Mouse (Mus musculus) forebrain, embryonic 10.5 days (tissue): Measurements from ENCODE around the gene Ubl7. TPM values are rescaled to one million over a fixed set of nuclear protein-coding genes. Genes with fewer than 3 reads are reported as not detected.
A peak's percentile ranks its signal among the peaks of the same experiment; 100 is the strongest.

ENCODE experiments used
- DNase-seq: peaks from one replicate; pipeline ENCODE4 v3.0.0-alpha.2; 2017; ENCODE audit warnings: low spot score; ENCODE audit errors: extremely low spot score
- H3K27ac ChIP-seq: fragments of 300-500 bp; sonication (generic); 2 replicates; pipeline ENCODE4 v1.5.1; 2016; ENCODE audit warnings: mild to moderate bottlenecking
- H3K27me3 ChIP-seq: fragments of 300-500 bp; sonication (generic); 2 replicates; pipeline ENCODE4 v1.6.1; 2016; ENCODE audit warnings: mild to moderate bottlenecking; ENCODE audit not compliant: poor library complexity, severe bottlenecking
- H3K36me3 ChIP-seq: fragments of 300-500 bp; sonication (generic); replicated peaks from 2 replicates; pipeline ENCODE4 v1.6.1; 2016; ENCODE audit warnings: mild to moderate bottlenecking, moderate library complexity
- H3K4me1 ChIP-seq: fragments of 300-500 bp; sonication (generic); 2 replicates; pipeline ENCODE4 v1.6.1; 2016
- H3K4me3 ChIP-seq: fragments of 300-500 bp; sonication (generic); 2 replicates; pipeline ENCODE4 v1.5.1; 2016; ENCODE audit warnings: mild to moderate bottlenecking, moderate library complexity
- H3K9me3 ChIP-seq: fragments of 300-500 bp; sonication (generic); 2 replicates; pipeline ENCODE4 v1.6.1; 2016; ENCODE audit warnings: mild to moderate bottlenecking, moderate library complexity
- WGBS: fragments of 180-500 bp; shearing (Covaris S2); methylation state at CpG from one replicate; pipeline ENCODE4 v1.1.7; 2016; 5-methylcytosine and 5-hydroxymethylcytosine counted together
- polyA plus RNA-seq: library from polyadenylated mRNA; unstranded; fragments of >200 nt; fragmentation: Nextera tagmentation; extraction: Ambion mirVana; gene quantifications from 2 replicates; pipeline ENCODE4 v1.2.1, GENCODE M21; 2016

The Ubl7 gene
- polyA plus RNA-seq, 1 experiment from 2014 or later = 109 TPM

GRCm38 (mm10) chr9:57965281-57966185 is 54.8 kb downstream of the Ubl7 start:
- no peak for DNase-seq
- Histone ChIP-seq H3K27me3 (no peaks in the 10 kb centered on the region), H3K9me3 (no peaks in the 10 kb centered on the region), H3K4me3 (no peak overlapping the region), H3K36me3 (peaks cover 8% of the 10 kb centered on the region; the same call in 1 of the 2 replicates), H3K4me1 (peaks cover 41% of the 10 kb centered on the region), H3K27ac (no peak overlapping the region)
- WGBS = 83% methylated on average over 12 of the region's 12 CpGs

DNA sequence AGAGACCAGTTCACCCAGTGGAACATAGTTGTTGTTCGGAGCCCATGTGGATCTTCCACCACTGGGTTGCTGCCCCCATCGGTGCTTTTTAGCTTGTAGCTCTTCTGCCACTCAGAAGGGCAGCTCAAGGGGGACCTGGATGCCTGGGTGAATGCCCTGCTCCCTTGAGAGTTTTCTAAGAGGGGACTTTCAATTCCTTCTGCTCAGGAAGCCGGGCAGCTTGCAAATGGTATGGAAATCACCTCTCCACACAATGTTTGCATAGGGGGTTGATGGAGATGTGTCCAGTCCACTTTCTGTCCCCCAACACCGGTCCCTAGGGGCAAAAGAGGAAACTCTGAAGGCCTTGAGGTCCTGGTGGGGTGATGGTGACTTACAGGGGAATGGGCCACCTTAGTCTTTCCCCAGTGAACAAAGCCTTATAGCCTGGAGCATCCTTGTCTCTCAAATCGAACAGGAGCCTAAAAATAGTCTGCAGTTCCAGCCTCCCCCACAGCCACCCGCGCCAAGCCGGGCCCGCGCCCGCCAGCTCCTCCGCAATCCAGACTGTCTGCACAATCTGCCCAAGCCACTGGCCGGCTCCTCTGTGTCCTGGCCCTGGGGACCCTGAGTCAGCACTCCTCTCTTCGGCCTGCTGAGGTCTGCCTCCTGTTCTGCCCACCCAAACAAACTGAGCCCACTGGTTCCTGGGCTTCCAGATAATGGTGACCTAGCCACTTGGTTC is 56.6 kb downstream of the Ubl7 start:
- no peak for DNase-seq
- no peaks in the 10 kb centered on the region for H3K36me3 ChIP-seq
- WGBS = 81% methylated on average over 14 of the region's 14 CpGs
- no peak overlapping the region for H3K4me3 ChIP-seq
- no peaks in the 10 kb centered on the region for H3K27me3 ChIP-seq
- peak overlapping the region; percentile 15; the same call in 1 of the 2 replicates for H3K27ac ChIP-seq
- H3K4me1 ChIP-seq = peaks cover 33% of the 10 kb centered on the region
- H3K9me3 ChIP-seq = no peaks in the 10 kb centered on the region

- H3K4me1 ChIP-seq = peaks cover 37% of the 10 kb centered on the region
- 93% methylated on average over 9 of the region's 9 CpGs for WGBS
- DNase-seq = no peak
- no peak overlapping the region for H3K4me3 ChIP-seq
- no peaks in the 10 kb centered on the region for H3K27me3 ChIP-seq
- H3K27ac ChIP-seq = no peak overlapping the region
- no peaks in the 10 kb centered on the region for H3K9me3 ChIP-seq
- no peaks in the 10 kb centered on the region for H3K36me3 ChIP-seq
Measured at GRCm38 (mm10) chr9:57968166-57968771, 57.5 kb downstream of the Ubl7 start.

GRCm38 (mm10) chr9:57968783-57969542 is 58.2 kb downstream of the Ubl7 start:
- Histone ChIP-seq H3K9me3 (no peaks in the 10 kb centered on the region), H3K27me3 (no peaks in the 10 kb centered on the region), H3K4me1 (peaks cover 36% of the 10 kb centered on the region), H3K36me3 (no peaks in the 10 kb centered on the region), H3K27ac (0 out of 2 replicates have a peak overlapping the region, but pooled peaks have one; percentile 20), H3K4me3 (no peak overlapping the region)
- 91% methylated on average over 8 of the region's 8 CpGs for WGBS
- no peak for DNase-seq

GRCm38 (mm10) chr9:57969736-57970495 is 59.1 kb downstream of the Ubl7 start:
- Histone ChIP-seq H3K9me3 (no peaks in the 10 kb centered on the region), H3K4me3 (no peak overlapping the region), H3K27me3 (no peaks in the 10 kb centered on the region), H3K27ac (0 out of 2 replicates have a peak overlapping the region, but pooled peaks have one; percentile 20), H3K4me1 (peaks cover 26% of the 10 kb centered on the region), H3K36me3 (no peaks in the 10 kb centered on the region)
- 80% methylated on average over 11 of the region's 11 CpGs for WGBS
- DNase-seq = no peak

DNA sequence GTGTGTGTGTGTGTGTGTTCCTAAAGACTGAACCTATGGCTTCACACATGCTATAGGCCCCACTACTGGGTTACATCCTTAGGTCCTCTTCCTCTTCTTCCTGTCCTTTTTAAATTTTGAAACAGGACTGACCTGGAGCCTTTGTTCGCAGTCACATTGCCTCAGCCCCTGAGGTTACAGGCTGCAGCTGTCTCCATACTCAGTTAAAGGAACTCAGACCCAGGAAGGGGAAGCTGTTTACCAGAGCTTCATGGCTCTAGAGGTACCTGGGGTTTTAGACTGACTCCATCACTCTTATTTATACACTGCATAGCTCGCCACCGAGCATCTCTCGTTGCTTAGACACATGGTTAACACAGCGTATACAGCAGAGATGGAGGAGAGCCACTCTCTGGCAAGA is 60.6 kb downstream of the Ubl7 start:
- Histone ChIP-seq H3K27me3 (no peaks in the 10 kb centered on the region), H3K9me3 (no peaks in the 10 kb centered on the region), H3K27ac (peak overlapping the region; percentile 58; the same call in 1 of the 2 replicates), H3K4me3 (no peak overlapping the region), H3K36me3 (no peaks in the 10 kb centered on the region), H3K4me1 (peaks cover 26% of the 10 kb centered on the region)
- no peak for DNase-seq
- 96% methylated on average over 5 of the region's 5 CpGs for WGBS

DNA sequence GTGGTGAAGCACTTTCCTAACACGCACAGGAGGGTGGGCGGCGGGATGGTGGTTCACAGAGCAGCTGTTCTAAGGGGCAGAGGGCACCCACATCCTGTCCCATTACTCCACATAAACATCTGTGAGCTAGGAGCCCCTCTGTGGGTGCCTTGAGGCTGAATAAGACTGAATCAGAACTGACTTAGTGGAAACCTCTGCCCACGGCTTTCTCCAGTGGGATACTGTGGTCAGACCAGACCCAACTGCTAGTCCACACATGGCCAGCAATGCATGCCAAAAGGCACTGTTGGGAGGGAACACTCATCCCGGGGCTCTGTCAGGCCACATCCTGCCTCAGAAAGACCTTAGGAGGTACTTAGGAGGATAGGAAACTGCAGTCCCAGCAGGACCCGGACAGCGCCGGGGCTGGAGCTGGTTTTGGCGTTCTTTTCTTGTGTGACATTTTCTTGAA is 61.4 kb downstream of the Ubl7 start:
- 69% methylated on average over 9 of the region's 9 CpGs for WGBS
- Histone ChIP-seq H3K36me3 (no peaks in the 10 kb centered on the region), H3K27ac (peak overlapping the region; percentile 58)

DNA sequence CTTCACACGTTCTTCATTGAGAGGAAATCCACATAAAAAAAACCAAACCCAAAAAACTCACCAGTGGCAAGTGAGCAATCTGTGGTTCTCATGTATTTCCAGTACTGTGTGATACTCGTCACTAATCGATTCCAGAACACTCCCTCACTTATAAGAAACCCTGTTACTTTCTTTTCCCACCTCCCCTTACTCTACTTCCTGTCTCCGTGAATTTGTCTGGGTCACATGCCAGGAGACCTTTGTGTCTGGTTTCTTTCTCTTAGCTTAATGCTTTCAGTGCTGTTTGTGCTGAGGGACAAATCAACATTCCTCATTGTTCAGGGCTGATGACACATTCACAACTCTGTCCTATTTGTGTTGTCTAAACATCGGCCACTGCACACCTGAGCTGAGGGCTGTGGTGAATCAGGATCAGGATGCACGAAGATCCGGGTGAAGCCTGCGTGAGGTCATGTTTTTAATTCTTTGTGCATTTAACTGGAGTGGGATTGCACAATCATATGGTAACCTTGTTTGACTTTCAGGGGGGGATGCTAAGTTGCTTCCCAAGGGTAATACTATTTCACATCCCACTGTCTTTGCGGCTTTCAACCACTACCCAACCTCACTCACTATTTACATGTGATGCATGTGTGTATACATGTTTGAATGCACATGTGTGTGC is 62.1 kb downstream of the Ubl7 start:
- 73% methylated on average over 9 of the region's 9 CpGs for WGBS
- DNase-seq = no peak
- H3K9me3 ChIP-seq = no peaks in the 10 kb centered on the region; the same call in 1 of the 2 replicates
- peaks cover 22% of the 10 kb centered on the region for H3K4me1 ChIP-seq
- peak overlapping the region; percentile 58 for H3K27ac ChIP-seq
- H3K36me3 ChIP-seq = no peaks in the 10 kb centered on the region
- H3K27me3 ChIP-seq = no peaks in the 10 kb centered on the region
- H3K4me3 ChIP-seq = no peak overlapping the region

More for the DNA sequence above, 61.4 kb downstream of the Ubl7 start:
- H3K4me1 ChIP-seq = peaks cover 26% of the 10 kb centered on the region
- H3K4me3 ChIP-seq = no peak overlapping the region
- no peaks in the 10 kb centered on the region for H3K27me3 ChIP-seq
- H3K9me3 ChIP-seq = no peaks in the 10 kb centered on the region; the same call in 1 of the 2 replicates
- no peak for DNase-seq

- Histone ChIP-seq H3K27ac (0 out of 2 replicates have a peak overlapping the region, but pooled peaks have one; percentile 30), H3K9me3 (no peaks in the 10 kb centered on the region; the same call in 1 of the 2 replicates), H3K36me3 (no peaks in the 10 kb centered on the region), H3K27me3 (no peaks in the 10 kb centered on the region), H3K4me1 (peaks cover 22% of the 10 kb centered on the region), H3K4me3 (no peak overlapping the region)
- 88% methylated on average over 6 of the region's 6 CpGs for WGBS
- DNase-seq = no peak
Measured at GRCm38 (mm10) chr9:57973440-57974066, 62.8 kb downstream of the Ubl7 start.

DNA sequence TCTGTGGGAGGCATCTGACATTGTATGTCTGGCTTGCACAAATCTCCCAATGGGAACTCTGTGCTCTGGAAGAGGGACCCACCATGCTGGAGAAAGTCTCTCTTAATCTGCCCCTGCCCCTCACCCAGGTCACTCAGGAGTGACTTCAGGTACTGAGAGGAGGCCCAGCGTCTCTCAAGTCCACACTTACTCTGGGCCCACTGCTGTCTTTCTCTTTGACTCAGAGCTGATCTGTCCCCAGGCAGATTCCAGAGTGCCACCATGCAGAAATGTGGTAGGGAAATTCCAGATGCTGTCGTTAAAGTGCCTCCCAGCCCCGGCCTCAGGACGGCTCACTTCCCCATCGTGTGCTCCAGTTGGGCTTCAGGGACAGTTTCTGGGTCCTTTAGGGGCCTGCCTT is 63.4 kb downstream of the Ubl7 start:
- no peaks in the 10 kb centered on the region; the same call in 1 of the 2 replicates for H3K9me3 ChIP-seq
- DNase-seq = no peak
- no peaks in the 10 kb centered on the region for H3K27me3 ChIP-seq
- H3K27ac ChIP-seq = no peak overlapping the region
- WGBS = 70% methylated on average over 5 of the region's 5 CpGs
- H3K4me1 ChIP-seq = peaks cover 22% of the 10 kb centered on the region
- H3K4me3 ChIP-seq = no peak overlapping the region
- H3K36me3 ChIP-seq = no peaks in the 10 kb centered on the region
